Mouse (Mus musculus) layer of hippocampus, postnatal 36 days (tissue): Measurements from ENCODE around the gene Mrps26. TPM values are rescaled to one million over a fixed set of nuclear protein-coding genes. Genes with fewer than 3 reads are reported as not detected.
"Not testable (repeated sequence)": the region's sequence is repeated elsewhere in the genome, so short reads cannot be mapped to it uniquely, and the experiment has no call there.

Source experiments
- DNase-seq, 2 experiments: peaks; one replicate each; pipeline ENCODE4 v3.0.0; 2022
- microRNA-seq, 2 experiments: library from miRNA; unstranded; fragments of <30 nt; microRNA quantifications; one replicate each; pipeline ENCODE4 v1.2.0; 2021
- total RNA-seq, 2 experiments: library from RNA; stranded (reverse); gene quantifications; 2 replicates each; pipeline ENCODE4 v1.2.3; 2021

Mrps26 gene
- total RNA-seq, 2 experiments from 2014 or later, result 84.4 to 85.8 TPM

DNA sequence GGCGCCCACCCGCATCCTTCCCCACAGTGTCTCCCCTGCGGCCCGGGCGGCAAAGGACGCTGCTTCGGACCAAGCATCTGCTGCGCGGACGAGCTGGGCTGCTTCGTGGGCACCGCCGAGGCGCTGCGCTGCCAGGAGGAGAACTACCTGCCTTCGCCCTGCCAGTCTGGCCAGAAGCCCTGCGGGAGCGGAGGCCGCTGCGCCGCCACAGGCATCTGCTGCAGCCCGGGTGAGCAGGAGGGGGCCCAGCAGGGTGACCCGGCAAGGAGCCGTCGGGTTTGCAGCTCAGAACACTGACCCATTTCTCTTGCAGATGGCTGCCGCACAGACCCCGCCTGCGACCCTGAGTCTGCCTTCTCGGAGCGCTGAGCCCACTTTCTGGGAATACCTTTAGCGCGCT lies 13.0 kb downstream of the Mrps26 start:
- not testable (repeated sequence) for DNase-seq

GRCm38 (mm10) chr2:130577021-130577420 lies 13.5 kb downstream of the Mrps26 start:
- no peak for DNase-seq

DNA sequence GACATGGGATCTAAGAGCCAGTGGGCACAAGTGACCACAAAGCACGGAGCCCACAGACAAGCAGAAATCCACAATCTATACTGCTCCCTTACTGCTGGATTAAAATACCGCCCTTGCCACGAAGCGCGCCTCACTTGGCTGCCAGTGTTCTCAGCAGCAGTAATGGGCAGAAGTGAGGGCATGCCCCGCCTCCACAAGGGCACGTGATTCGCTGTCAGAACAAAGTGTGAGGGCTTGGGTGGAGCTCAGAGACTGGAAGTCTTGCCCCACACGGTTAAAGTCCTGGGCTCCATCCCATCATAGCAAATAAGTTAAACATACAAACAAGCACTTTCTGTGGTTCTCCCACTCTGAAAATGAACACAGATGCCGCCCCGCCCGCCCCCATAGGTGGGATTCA lies 14.1 kb downstream of the Mrps26 start:
- no peak for DNase-seq

DNA sequence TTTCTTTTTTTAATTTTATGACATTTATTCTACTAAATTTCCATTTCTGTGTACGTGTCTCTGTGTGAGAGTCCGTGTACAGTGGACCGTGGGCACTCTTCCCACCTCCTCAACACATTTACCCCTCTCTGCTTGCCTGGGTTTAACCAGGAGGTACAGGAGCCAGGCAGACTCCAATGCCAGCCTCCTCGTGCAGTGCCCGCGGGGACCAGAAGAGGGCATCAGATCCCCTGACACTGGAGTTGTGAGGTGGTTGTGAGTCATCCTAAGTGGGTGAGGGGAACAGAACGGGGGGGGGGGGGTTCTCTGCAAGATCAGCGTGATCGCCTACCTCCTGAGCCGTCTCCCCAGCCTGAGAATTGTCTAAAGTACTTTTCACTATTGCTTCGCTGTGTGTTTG lies 14.6 kb downstream of the Mrps26 start:
- peak; percentile 68 for DNase-seq

- DNase-seq, result no peak
These were observed 16.2 kb downstream of the Mrps26 start for GRCm38 (mm10) chr2:130579791-130580190.

GRCm38 (mm10) chr2:130581201-130581600 lies 17.7 kb downstream of the Mrps26 start:
- no peak for DNase-seq

DNA sequence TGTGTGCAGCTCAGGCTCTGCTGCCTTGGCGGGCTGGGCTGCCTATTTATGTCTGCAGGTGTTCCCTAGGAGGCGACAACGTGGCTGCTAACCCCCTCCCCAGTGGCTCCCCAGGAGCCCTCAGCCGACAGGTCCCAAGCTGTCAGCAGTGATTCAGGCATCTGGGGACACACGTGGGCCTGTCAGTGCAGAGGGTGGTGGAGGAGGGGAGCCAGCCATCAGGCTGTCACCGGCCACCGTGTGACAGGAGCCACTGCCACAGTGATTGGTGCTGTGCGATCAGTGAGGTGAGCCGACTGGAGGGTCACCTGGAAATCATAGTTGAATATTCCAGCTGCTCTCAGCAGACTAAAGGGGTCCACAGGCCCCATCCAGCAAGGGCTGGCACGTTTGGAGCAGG lies 19.0 kb downstream of the Mrps26 start, which contains the start of gene Avp:
Gene Avp, minus strand, starts transcription at position 3 of the 400 bp plus-strand sequence.
- DNase-seq, result no peak

GRCm38 (mm10) chr2:130583902-130584560 lies 20.5 kb downstream of the Mrps26 start:
- no peak for DNase-seq

DNA sequence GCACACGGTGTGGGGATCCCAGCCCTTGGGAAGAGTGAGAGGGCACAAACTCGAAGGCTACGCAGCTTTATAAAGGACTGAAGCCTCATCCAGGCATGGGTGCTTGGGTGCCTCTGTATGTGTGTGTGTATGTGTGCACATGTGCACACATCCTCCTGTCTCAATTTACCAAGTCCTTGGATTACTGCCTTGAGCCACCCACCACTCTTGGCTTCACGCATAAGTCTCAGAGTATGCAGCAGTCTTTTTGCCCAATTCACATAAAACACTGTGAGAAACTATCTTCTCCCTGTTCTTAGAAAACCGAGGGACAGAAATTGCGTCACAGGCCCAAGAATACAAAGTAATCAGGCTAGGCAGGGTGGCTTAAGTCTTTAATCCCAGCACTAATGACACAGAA lies 22.5 kb downstream of the Mrps26 start:
- no peak for DNase-seq

- no peak for DNase-seq
These were observed 24.8 kb downstream of the Mrps26 start for GRCm38 (mm10) chr2:130588373-130588772.

DNA sequence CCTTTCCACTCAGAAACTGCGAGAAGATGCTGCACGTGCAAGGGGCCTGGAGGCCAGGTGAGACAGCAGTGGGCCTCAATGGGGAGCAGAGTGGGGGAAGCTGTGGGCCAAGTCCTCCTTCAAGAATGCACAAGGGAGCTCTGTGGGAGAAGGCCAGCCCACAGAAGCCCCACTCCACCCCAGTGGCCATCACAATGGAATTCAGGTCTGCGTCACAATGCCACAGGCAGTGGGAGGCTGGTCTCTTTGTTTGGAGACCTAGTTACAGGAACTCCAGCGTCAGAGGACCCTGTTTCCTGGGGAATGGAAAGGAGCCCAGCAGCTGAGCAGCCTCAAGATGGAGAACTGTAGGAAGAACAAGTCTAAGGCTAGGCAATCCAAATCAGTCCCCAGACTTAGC lies 25.6 kb downstream of the Mrps26 start:
- DNase-seq, result no peak

DNA sequence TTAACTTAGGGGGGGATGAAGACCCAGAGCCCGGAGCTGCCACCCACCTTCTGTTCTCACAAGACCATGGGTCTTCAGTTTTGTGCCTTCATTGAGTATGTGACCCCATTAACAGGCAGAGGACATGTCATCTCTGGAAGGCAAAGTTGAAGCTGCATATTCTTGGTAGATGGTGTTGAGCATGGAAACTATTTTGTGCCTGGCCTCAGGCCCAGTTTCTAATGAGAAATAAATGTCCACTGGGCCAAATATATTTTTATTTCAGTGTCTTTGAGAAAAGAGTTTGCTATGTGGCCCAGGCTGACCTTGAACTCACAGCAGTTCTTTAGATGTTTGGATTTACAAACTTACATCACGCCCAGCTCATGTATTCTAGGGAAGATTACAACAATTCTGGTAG lies 26.2 kb downstream of the Mrps26 start:
- DNase-seq, result no peak

DNA sequence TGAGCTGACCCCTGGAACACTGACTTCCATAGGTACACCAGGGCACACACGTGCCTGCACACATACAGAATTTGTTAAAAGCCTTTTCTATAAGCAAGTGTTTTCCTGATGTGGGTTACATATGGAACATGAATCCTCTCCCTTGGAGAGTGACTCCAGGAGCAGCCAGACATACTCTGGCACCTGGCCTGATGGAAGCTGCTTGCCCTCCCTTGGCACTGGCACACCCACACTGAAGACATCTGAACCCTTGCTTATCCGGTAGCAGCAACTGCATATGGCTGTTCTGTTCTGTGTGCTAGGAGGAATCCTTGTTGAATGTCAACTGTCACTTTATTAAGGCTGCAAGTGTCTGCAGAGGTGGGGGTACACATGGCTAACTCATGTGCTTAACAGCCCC lies 27.5 kb downstream of the Mrps26 start:
- DNase-seq, result no peak

DNA sequence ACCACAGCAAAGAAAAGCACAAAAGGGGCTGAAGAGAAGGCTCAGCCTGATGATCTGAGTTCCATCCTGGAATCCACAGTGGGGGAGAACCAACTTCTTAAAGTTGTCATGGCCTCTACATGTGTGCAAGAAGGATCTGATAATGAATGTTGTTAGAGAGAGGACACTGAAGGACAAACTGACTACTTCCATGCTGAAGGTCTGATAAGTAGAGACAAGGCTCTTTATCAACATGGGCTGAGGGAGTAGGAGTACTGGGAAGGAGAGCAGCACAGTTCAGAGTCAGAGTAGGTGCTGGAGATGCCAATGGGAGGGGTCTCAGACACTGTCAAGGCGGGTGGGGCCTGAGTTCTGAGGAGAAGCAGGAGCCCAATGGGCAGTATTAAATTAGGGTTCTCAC lies 32.1 kb downstream of the Mrps26 start:
- DNase-seq, result no peak

DNA sequence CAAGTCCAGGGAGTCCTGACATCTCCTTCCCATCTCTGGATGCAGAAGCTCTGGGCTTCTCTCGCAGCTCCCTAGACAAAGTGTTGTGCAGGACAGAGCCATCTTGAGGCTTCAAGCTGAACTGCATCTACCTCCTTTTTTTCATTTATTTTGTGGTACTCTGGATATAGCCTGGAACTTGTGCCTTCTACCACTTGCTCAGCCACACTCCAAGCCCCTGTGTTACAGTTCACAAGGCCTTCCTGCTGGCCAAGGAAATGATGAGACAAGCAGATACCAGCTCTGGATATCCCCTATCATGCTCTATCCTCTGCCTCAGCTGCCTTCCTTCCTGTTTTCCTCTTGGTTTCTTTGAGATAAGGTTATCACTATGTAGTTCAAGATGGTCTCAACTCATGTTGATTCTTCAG lies 34.1 kb downstream of the Mrps26 start:
- no peak for DNase-seq

DNA sequence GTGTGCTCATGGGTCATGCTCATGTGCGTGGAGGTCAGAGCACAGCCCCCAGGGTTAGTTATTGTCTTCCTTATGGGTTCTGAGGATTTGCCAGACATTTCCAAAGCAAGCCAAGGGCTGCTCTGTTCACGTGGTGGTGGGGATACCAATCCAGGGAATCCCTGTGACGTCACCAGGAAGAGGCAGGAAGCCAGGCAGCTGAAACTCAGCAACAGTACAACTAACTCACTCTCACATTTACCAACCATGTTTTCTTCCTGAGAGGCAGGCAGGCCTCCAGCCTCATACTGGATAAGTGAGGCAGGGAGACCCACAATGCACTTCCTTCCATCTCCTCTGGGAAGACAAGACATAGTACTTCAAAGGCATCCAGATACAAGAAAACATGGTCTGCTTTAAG lies 34.9 kb downstream of the Mrps26 start:
- no peak for DNase-seq

- DNase-seq, result no peak
These were observed 38.7 kb downstream of the Mrps26 start for GRCm38 (mm10) chr2:130602195-130602594.

GRCm38 (mm10) chr2:130613091-130613490 lies 49.5 kb downstream of the Mrps26 start:
- DNase-seq, result no peak

Small RNA genes lying within 50 kb of the gene (microRNA-seq; reads per million reads assigned to microRNA genes)
- 0 reads per million in 2 experiments for gene Gm23876

Other genes starting within 250 kb of the Mrps26 start
- 1 to 10 TPM; 6.0 to 8.0 TPM for gene Cpxm1, start 166.2 kb upstream of the Mrps26 start, total RNA-seq
- gene Gm28372, start 158.5 kb upstream of the Mrps26 start, total RNA-seq, result not detected
- gene 1700020A23Rik, start 158.5 kb upstream of the Mrps26 start, total RNA-seq, result not detected
- gene Tmem239, start 157.3 kb upstream of the Mrps26 start, total RNA-seq, result not detected
- 10 to 100 TPM; 85.2 to 98.0 TPM for gene Vps16, start 139.4 kb upstream of the Mrps26 start, total RNA-seq
- gene Pced1a, start 139.0 kb upstream of the Mrps26 start, total RNA-seq, result 10 to 100 TPM; 23.1 to 26.0 TPM
- gene Ptpra, start 113.5 kb upstream of the Mrps26 start, total RNA-seq, result 100 to 1,000 TPM; 318 to 339 TPM
- not detected for gene Oxt, start 12.4 kb downstream of the Mrps26 start, total RNA-seq
- gene Avp, start 18.8 kb downstream of the Mrps26 start, total RNA-seq, result 1 to 10 TPM in 1 of 2 experiments, under 1 TPM in 1; 0.73 to 1.8 TPM
- gene Fastkd5, start 66.3 kb downstream of the Mrps26 start, total RNA-seq, result 10 to 100 TPM in 1 of 2 experiments, 1 to 10 TPM in 1; 8.2 to 10.2 TPM
- gene Ubox5, start 66.3 kb downstream of the Mrps26 start, total RNA-seq, result 10 to 100 TPM in 1 of 2 experiments, 1 to 10 TPM in 1; 9.7 to 10.6 TPM
- gene Lzts3, start 79.1 kb downstream of the Mrps26 start, total RNA-seq, result 100 to 1,000 TPM; 172 to 184 TPM
- gene Ddrgk1, start 100.9 kb downstream of the Mrps26 start, total RNA-seq, result 10 to 100 TPM; 83.9 to 84.7 TPM
- 10 to 100 TPM; 34.1 to 39.2 TPM for gene Itpa, start 103.9 kb downstream of the Mrps26 start, total RNA-seq
- under 1 TPM; 0.56 to 0.85 TPM for gene Slc4a11, start 133.8 kb downstream of the Mrps26 start, total RNA-seq